Mouse (Mus musculus) embryonic facial prominence, embryonic 10.5 days (tissue): ENCODE data around the gene Gli3. TPM values are rescaled to one million over a fixed set of nuclear protein-coding genes. Genes with fewer than 3 reads are reported as not detected.

Source experiments
- DNase-seq: peaks from one replicate; pipeline ENCODE4 v3.0.0-alpha.2; 2017; ENCODE audit warnings: low spot score
- H3K27ac ChIP-seq: fragments of 300-500 bp; sonication (generic); replicated peaks from 2 replicates; pipeline ENCODE4 v1.5.1; 2016; ENCODE audit warnings: mild to moderate bottlenecking
- H3K27me3 ChIP-seq: fragments of 300-500 bp; sonication (generic); replicated peaks from 2 replicates; pipeline ENCODE4 v1.6.1; 2016; ENCODE audit warnings: low read depth, mild to moderate bottlenecking; ENCODE audit not compliant: poor library complexity, severe bottlenecking
- H3K36me3 ChIP-seq: fragments of 300-500 bp; sonication (generic); replicated peaks from 2 replicates; pipeline ENCODE4 v1.6.1; 2016; ENCODE audit warnings: mild to moderate bottlenecking, moderate library complexity
- H3K4me1 ChIP-seq: fragments of 300-500 bp; sonication (generic); 2 replicates; pipeline ENCODE4 v1.6.1; 2016
- H3K4me3 ChIP-seq: fragments of 300-500 bp; sonication (generic); 2 replicates; pipeline ENCODE4 v1.5.1; 2016; ENCODE audit warnings: mild to moderate bottlenecking, moderate library complexity
- H3K9me3 ChIP-seq: fragments of 300-500 bp; sonication (generic); 2 replicates; pipeline ENCODE4 v1.6.1; 2016; ENCODE audit warnings: mild to moderate bottlenecking
- WGBS: fragments of 180-500 bp; shearing (Covaris S2); methylation state at CpG from one replicate; pipeline ENCODE4 v1.1.7; 2016; 5-methylcytosine and 5-hydroxymethylcytosine counted together
- polyA plus RNA-seq: library from polyadenylated mRNA; unstranded; fragments of >200 nt; fragmentation: Nextera tagmentation; extraction: Ambion mirVana; gene quantifications from 2 replicates; pipeline ENCODE4 v1.2.1, GENCODE M21; 2016

The Gli3 gene
- polyA plus RNA-seq, 1 experiment from 2014 or later: 33.9 TPM

DNA sequence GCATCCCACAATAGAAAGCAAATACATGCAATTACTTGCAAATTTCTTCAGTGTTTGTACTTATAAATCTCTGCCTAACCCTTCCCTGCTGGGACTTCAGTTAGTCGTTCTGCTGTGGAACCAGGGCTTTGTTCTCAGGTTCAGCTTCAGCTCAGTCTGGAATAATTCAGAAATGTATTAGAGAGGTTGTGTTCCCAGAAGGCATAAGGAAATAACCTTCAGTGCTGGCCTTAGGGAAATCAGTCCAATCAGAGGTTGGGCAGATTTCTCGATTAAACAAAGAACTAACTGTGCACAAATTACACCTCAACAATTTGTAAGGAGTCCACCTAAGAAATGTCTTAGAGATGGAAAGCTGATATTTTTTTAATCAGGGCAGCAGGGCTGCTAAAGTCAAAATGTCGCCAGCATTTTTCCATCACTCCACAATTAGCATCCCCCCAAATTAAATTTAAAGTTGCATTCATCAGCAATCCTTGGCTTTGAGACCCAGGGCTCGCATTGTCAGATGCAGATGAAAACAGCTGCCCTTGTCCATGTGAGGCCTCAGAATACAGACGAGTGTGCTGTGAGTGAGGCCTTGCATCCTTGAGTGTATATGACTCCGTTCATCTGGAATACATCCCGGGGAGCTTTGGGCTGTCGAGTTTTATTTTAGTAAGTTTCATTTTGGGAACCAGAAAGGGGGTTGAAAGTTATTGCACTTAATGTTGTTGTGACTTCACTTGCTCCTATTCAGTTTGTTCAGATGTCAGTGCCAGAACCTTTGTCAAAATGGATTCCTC lies 114.3 kb downstream of the Gli3 start:
- WGBS: 51% methylated on average over 8 of the region's 8 CpGs
- Histone ChIP-seq H3K4me1 (peaks cover 40% of the 10 kb centered on the region), H3K27me3 (no peaks in the 10 kb centered on the region), H3K27ac (peak overlapping the region; percentile 36), H3K4me3 (no peak overlapping the region), H3K9me3 (no peaks in the 10 kb centered on the region), H3K36me3 (no peaks in the 10 kb centered on the region)
- DNase-seq: peak; percentile 46

DNA sequence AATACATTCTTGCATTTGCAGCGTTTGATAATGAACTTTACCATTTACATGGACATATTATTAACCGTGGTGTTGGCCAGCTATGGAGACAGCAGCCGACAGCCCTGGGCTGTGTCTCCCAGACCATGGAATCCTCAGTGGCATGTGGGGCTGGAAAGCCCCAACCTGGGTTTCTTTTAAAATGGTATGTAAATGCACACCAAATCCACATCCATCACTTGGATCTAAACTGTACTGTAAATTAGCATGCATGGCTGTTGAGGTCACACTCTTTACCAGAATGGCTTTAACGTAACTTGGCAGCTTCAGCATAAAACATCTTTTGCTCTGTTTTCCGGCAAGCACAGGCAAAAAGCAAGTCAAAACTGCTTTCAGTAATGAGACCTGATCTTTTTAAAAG lies 117.4 kb downstream of the Gli3 start:
- 81% methylated on average over 5 of the region's 5 CpGs for WGBS
- H3K27me3 ChIP-seq: no peaks in the 10 kb centered on the region

DNA sequence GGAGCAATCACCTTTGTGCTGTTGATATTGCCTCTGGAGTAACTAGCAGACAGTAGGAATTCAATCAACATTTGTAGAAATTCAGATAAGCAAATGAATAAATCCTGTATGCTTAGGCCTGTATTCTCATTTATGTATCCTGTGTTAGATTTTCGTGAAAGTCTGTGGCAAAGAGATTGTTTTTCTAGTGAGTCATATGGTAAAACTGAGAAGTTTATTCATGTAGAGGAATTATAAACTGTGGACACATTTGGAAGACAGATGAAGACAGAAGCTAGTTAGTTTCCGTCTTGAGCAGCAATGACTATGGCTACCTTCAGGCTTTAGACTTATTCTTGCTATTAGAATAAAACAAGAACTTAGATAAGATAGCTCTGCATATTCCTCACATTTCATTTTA lies 122.9 kb downstream of the Gli3 start:
- peaks cover 16% of the 10 kb centered on the region for H3K4me1 ChIP-seq
- no peak for DNase-seq
- H3K4me3 ChIP-seq: no peak overlapping the region
- no peaks in the 10 kb centered on the region for H3K27me3 ChIP-seq
- H3K27ac ChIP-seq: no peak overlapping the region
- H3K9me3 ChIP-seq: no peaks in the 10 kb centered on the region
- peaks cover 23% of the 10 kb centered on the region for H3K36me3 ChIP-seq
- 88% methylated on average over 2 of the region's 2 CpGs for WGBS

More for the DNA sequence above, 117.4 kb downstream of the Gli3 start:
- peaks cover 16% of the 10 kb centered on the region for H3K36me3 ChIP-seq
- H3K9me3 ChIP-seq: no peaks in the 10 kb centered on the region
- H3K27ac ChIP-seq: no peak overlapping the region
- no peak overlapping the region for H3K4me3 ChIP-seq
- peaks cover 38% of the 10 kb centered on the region for H3K4me1 ChIP-seq
- DNase-seq: no peak

DNA sequence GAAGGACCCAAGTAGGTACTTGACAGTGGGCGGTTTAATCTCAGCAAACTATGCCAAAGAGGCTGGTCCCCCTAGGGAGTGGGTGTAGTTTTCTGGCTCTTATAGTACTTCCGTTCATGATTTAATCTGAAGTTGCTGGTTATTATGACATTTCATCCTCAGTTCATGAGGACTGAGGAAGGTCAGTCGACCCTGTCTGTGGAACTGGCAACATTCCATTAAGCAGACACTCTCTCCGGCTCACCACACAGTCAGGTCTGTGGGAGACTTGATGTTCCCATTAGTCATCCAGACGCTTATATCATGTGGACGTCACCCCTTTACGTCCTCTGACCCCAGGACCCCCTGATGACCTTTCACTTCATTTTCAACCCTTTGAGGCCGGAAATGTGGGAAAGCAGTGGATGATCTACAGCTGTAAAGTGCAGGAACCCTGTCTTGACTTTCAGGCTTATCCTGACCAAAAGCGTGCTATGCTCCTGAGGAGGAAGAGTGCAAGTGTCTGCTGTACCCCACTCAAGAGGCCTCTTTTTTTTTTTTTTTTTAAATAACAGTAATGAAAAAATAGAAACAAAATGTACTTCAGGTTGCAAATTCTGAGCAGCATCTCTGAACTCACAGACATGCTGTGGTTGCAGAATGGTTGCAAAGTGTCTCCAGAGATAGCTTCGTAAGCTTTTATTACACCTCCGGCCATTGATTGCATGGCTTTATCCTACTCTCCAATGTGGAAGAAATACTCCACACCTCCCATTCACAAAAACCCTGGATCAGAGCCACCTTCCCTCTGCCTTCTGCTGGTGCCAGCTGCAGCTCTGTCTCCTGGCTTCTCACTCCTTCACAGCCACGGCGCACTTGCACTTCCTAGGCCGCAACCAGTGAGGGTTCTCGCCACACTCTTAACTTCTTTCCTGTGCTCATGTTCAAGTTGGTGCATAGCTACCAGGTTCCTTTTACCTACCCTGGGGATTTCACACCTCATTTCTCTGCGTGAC lies 125.5 kb downstream of the Gli3 start:
- no peaks in the 10 kb centered on the region for H3K9me3 ChIP-seq
- no peak for DNase-seq
- H3K27me3 ChIP-seq: no peaks in the 10 kb centered on the region
- WGBS: 73% methylated on average over 16 of the region's 16 CpGs
- H3K4me1 ChIP-seq: peaks cover 11% of the 10 kb centered on the region
- H3K4me3 ChIP-seq: no peak overlapping the region
- no peak overlapping the region for H3K27ac ChIP-seq
- H3K36me3 ChIP-seq: peaks cover 16% of the 10 kb centered on the region

DNA sequence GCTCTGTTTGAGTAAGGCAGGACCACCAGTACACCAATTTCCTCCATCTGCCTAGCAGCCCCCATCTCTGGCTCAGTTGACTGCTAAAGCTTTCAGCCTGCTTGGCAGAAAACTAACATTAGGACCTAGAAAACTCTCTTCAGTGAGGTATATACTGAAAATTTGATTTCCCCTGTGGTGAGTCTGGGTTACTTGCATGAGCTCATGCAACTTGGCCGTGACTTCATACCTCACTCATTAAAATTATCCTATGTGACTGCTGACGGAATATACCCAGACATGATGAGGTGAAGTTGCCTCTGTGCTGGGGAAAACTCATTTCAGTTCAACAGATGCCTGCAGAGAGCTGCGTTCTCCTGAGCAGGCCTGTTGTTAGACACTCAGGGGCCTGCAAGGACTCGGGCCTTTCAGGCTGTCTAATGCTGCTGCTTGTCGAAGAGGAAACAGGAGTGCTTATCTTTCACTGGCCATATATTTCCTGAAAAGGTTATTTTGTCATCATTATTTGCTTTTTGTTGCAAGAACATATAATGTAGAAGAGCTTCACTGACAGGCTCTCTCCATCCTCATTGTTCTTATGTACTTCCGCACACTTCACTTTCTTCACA lies 127.4 kb downstream of the Gli3 start:
- peaks cover 7% of the 10 kb centered on the region; the same call in 1 of the 2 replicates for H3K36me3 ChIP-seq
- H3K4me1 ChIP-seq: peaks cover 11% of the 10 kb centered on the region
- no peak overlapping the region for H3K27ac ChIP-seq
- 87% methylated on average over 6 of the region's 6 CpGs for WGBS
- H3K9me3 ChIP-seq: no peaks in the 10 kb centered on the region
- no peaks in the 10 kb centered on the region for H3K27me3 ChIP-seq
- DNase-seq: no peak
- no peak overlapping the region for H3K4me3 ChIP-seq

DNA sequence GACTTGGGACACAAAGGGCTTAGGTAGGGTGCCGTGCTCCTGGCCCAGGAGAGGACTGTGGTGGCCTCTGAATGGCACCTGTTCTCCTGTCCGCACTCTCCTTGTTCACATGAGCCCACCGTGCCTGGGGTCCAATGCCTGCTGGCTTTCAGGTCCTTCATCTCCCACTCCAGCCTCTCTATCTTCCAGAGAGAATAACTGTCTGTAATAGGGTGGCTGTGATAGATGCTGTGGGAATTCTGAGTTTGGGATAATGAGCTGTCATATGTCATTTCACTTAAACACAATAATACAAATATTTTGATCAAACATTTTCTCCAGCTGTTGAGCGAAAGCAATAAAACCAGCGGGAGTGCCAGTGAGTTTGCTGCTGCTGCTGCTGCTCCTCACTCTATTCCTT lies 133.6 kb downstream of the Gli3 start:
- no peak overlapping the region for H3K27ac ChIP-seq
- H3K9me3 ChIP-seq: no peaks in the 10 kb centered on the region
- no peaks in the 10 kb centered on the region; the same call in 1 of the 2 replicates for H3K27me3 ChIP-seq
- WGBS: 76% methylated on average over 5 of the region's 5 CpGs
- H3K4me1 ChIP-seq: peaks cover 7% of the 10 kb centered on the region; the same call in 1 of the 2 replicates
- peaks cover 6% of the 10 kb centered on the region for H3K36me3 ChIP-seq
- no peak for DNase-seq
- H3K4me3 ChIP-seq: no peak overlapping the region

DNA sequence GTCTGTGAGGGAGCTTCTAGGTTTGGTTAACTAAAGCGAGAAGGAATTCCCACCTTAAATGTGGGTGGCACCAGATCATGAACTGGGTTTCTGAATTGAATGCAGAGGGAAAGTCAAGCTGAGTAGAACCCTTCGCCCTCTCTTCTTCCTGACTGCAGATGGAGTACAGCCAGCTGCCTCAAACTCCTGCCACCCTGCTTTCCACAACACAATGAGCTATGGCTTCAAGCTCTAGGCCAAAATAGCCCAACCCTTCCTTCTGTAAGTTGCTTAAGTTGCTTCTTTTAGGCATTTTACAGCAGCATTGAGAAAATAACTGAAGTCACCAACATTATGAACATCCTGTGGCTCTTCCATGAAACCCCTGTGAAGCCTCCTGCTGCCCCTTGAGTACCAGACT lies 136.7 kb downstream of the Gli3 start:
- 92% methylated on average over 2 of the region's 2 CpGs for WGBS
- Histone ChIP-seq H3K27me3 (no peaks in the 10 kb centered on the region; the same call in 1 of the 2 replicates), H3K4me1 (peaks cover 36% of the 10 kb centered on the region), H3K9me3 (no peaks in the 10 kb centered on the region), H3K27ac (no peak overlapping the region), H3K36me3 (peaks cover 6% of the 10 kb centered on the region), H3K4me3 (no peak overlapping the region)
- DNase-seq: no peak

DNA sequence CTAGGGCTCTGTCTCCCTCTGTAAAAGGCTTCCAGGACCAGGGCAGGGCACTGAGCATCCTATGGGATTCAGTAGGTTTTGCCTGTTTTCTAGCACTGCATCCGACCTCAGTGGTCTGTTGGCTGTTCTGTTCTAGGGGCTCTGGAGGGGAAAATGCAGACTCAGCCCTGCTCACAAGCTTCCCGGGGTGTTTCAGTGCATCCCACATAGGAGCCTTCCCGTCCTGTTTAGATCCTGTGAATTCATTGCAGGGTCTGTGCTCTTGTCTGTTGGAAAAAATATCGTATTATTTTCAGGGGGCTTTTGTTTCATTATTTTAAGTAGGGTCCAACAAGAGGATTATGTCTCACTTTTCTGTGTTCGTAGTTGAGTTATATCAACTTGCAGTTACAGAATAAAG lies 139.1 kb downstream of the Gli3 start:
- DNase-seq: no peak
- Histone ChIP-seq H3K27ac (peak overlapping the region; percentile 45; the same call in 1 of the 2 replicates), H3K4me1 (peaks cover 29% of the 10 kb centered on the region), H3K27me3 (no peaks in the 10 kb centered on the region; the same call in 1 of the 2 replicates), H3K9me3 (no peaks in the 10 kb centered on the region), H3K4me3 (no peak overlapping the region), H3K36me3 (peaks cover 10% of the 10 kb centered on the region)
- WGBS: 27% methylated on average over 5 of the region's 5 CpGs

DNA sequence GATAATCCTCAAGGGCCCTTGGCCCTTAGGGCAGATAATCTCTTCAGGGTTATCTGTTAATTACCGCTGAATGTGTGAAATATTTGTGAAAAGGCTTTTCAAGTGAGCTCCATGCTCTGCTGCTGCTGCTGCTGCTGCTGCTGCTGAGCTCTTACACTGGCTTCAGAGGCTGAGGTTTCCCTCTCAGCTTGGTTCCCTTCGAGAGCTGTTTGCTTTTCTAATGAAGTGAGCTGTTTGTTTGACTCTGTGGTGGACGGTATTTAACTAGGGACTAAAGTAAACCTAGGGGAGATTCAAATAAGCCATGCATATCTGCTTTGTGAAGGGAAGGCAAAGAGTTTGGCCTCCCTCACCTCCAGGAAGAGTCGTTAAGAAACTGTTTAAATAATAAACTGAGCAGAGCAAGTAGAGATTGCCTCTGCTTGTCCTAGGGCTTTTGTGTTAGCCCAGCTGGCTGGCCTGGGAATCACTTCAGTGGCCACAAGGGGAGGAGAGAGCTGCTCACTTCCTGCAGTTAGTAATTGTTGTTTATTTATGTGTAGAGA lies 139.7 kb downstream of the Gli3 start:
- Histone ChIP-seq H3K36me3 (peaks cover 14% of the 10 kb centered on the region), H3K4me3 (no peak overlapping the region), H3K27ac (peak overlapping the region; percentile 45), H3K9me3 (no peaks in the 10 kb centered on the region), H3K27me3 (no peaks in the 10 kb centered on the region; the same call in 1 of the 2 replicates), H3K4me1 (peaks cover 29% of the 10 kb centered on the region)
- WGBS: 4% methylated on average over 4 of the region's 4 CpGs
- no peak for DNase-seq

DNA sequence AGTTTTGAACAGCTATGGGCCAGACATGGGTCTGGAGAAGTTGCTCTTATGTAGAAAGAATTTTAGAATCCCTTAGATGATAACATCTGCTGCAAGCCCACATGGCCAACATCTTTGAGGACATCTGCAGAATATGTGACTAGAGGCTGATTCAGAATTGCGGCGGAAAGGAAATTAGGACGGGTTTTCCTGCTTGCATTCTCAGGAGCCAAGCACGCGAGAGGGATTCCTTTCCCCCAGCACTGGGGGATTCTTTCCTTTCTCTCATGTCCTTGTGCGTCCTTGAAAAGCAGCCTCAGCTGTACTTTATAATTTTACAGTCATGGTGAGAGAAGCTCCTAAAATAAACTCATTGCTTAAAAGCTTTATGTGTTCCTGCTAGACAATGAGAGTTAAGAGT lies 141.0 kb downstream of the Gli3 start:
- 54% methylated on average over 6 of the region's 6 CpGs for whole genome bisulfite sequencing
- H3K4me1 ChIP-seq: peaks cover 29% of the 10 kb centered on the region
- no peak overlapping the region for H3K27ac ChIP-seq
- no peak overlapping the region for H3K4me3 ChIP-seq
- no peaks in the 10 kb centered on the region; the same call in 1 of the 2 replicates for H3K27me3 ChIP-seq
- peaks cover 18% of the 10 kb centered on the region; the same call in 1 of the 2 replicates for H3K36me3 ChIP-seq
- DNase-seq: no peak
- H3K9me3 ChIP-seq: no peaks in the 10 kb centered on the region

DNA sequence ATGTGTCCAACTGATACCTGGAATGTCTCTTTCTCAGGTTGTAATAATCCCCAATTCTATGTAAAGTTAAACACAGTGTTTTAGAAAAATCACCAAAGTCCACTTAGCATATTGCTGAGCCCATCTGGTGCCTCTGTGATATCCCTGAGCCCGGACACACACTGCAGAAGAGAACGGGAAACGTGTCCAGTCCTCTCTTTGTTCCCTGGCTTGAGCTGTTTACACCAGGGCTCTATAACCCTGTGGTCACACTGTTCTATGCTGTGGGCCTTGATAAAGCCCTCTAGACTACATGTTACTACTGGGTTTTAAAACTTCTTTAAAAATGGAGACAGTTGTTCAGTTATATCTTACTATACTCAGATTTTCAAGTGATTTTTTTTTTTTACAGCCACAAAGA lies 154.4 kb downstream of the Gli3 start:
- peaks cover 54% of the 10 kb centered on the region for H3K4me1 ChIP-seq
- no peak overlapping the region for H3K27ac ChIP-seq
- no peak overlapping the region for H3K4me3 ChIP-seq
- WGBS: 45% methylated on average over 3 of the region's 3 CpGs
- no peaks in the 10 kb centered on the region for H3K9me3 ChIP-seq
- peaks cover 3% of the 10 kb centered on the region; the same call in 1 of the 2 replicates for H3K36me3 ChIP-seq
- DNase-seq: no peak
- H3K27me3 ChIP-seq: no peaks in the 10 kb centered on the region
